Mouse (Mus musculus) brain, embryonic 14.5 days (tissue): ENCODE results near the gene Dynll2. TPM values are rescaled to one million over a fixed set of nuclear protein-coding genes. Genes with fewer than 3 reads are reported as not detected.
"Not testable (repeated sequence)": the region's sequence is repeated elsewhere in the genome, so short reads cannot be mapped to it uniquely, and the experiment has no call there.

Source experiments
- DNase-seq: peaks from one replicate; pipeline ENCODE4 v3.0.0-alpha.2; 2011; ENCODE audit warnings: low read depth
- CTCF ChIP-seq: fragments of 200-500 bp; IDR thresholded peaks from 2 replicates; pipeline ENCODE4 v1.5.1; 2012; ENCODE audit warnings: inconsistent platforms, mild to moderate bottlenecking, moderate library complexity, borderline replicate concordance; ENCODE audit not compliant: insufficient read depth, insufficient read length; ENCODE audit errors: extremely low read depth
- POLR2A ChIP-seq: fragments of 200-500 bp; IDR thresholded peaks from 2 replicates; pipeline ENCODE4 v1.6.1; 2012; ENCODE audit warnings: mild to moderate bottlenecking, inconsistent platforms, borderline replicate concordance; ENCODE audit not compliant: poor library complexity, insufficient read depth, insufficient read length, severe bottlenecking; ENCODE audit errors: extremely low read depth
- polyA plus RNA-seq: library from polyadenylated mRNA; depleted of rRNA; stranded (reverse); fragments of >200 nt; gene quantifications from 2 replicates; pipeline ENCODE4 v1.2.3, GENCODE M21; 2012

Dynll2 gene
- polyA plus RNA-seq, 1 experiment: 321 TPM

DNA sequence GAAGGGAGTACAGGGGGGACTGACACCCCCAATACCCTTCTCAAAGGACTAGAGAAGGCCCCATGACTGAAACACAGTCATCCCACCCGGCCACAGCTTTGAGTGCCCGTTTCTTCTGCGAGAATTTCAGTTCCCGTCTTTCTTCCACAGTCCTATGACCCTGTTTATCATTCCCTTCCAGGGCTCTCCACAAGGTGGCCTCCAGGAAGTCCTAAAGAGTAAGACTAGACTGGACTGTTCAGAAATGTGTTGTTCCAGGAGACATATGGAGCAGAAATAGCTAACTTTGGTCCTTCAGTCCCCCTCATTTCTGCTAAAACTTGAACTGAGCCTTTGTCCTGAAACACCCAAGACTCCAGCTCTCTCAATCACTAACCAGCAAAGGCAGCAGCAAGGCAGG lies 8.4 kb downstream of the Dynll2 start:
- no peak for DNase-seq
- TF ChIP-seq CTCF: peak; percentile 14; the same call in 1 of the 2 replicates
- TF ChIP-seq POLR2A: no peak

DNA sequence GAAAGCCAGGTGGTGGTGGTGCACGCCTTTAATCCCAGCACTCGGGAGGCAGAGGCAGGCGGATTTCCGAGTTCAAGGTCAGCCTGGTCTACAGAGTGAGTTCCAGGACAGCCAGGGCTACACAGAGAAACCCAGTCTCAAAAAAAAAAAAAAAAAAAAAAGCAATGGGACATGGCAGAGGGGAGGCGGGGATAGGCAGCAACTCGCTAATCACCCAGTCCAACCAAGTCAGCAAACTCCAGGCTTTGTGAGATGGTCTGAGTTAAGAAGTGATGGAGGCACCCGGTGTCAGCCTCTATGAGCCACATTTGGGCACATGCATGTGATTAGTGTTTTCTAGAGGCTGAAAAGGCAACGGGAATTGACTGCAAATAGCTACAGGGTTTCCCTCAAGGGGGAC lies 10.3 kb downstream of the Dynll2 start:
- not testable (repeated sequence) for DNase-seq

DNA sequence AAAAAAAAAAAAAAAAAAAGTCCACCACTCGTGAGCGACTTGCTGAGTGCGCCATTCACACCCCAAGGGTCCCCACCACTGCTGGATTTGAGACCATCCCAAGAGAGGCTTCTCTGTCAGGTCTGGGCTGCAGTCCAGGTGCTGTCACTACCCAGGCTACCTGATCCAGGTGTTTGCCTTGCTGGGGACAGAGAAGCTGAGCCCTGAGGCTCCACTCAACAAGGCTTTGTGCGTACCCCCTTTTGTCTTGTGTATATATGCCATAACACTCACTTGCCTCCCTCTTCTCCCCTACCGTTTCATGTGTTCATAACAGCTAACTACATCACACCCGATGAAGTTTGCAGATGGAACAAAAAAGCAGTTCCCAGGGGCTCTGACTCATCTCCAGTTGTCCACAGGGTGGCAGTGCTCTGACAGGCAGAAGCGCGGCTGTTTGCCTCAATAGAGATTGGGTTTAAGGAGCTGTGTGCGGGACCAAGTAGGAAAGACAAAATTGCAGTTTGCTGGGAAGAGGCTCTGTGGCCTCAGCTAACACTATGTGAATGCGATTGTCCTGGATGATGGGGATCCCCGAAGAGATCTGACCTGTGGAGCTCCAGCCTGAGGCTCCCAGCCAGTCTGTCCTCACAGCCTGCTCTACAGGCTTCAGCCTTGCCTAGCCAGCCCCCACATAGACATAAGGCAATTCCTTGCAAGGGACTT lies 12.7 kb downstream of the Dynll2 start:
- TF ChIP-seq CTCF (peak; percentile 84), POLR2A (no peak)
- peak; percentile 91 for DNase-seq

DNA sequence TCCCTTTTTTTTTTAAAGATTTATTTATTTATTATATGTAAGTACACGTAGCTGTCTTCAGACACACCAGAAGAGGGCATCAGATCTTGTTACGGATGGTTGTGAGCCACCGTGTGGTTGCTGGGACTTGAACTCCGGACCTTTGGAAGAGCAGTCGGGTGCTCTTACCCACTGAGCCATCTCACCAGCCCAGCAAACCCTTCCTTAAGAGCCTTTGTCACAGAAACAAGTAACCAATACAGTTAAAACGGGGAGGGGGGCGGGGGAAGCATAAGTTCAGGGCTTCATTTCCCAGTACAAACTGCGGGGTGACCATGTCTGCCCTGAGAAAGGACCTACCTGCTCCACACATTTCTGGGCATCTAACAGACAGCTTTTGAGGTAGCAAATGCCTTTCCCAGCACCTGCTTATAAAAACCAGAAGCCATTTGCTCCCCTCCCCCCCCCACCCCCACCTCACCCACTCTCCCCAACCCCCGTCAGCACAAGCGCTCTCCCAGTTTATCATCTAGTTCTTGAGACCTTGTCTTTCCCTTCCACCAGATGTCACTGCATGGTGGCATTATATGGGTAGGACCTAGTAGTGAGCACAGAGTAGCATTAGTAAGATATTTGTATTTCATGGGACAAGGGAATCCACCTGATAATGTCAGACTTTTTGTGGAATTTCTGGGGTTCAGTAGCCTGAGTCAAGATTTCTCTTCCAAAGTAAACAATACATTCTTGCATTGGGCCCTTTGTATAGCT lies 13.6 kb downstream of the Dynll2 start:
- DNase-seq: peak; percentile 50

DNA sequence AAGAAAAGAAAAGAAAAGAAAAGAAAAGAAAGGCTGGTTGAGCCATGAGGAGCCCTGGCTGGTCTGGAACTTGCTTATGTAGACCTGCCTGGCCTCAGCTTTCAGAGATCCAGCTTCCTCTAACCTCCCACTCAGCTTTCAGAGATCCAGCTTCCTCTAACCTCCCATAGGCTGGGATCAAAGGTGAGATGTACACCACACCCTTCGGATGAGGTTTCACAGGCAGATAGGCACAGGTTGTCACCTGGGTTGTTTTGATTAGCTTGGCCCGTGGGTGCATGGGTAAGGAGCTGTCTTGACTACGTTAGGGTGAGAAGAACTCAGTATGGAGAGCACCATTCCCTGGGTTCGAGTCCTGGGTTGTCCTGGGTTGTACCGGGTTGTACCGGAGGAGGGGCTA lies 14.5 kb downstream of the Dynll2 start:
- TF ChIP-seq CTCF (no peak), POLR2A (no peak)
- no peak for DNase-seq

More for the DNA sequence above, 13.6 kb downstream of the Dynll2 start:
- peak; percentile 17; the same call in 1 of the 2 replicates for TF ChIP-seq CTCF
- TF ChIP-seq POLR2A: no peak

DNA sequence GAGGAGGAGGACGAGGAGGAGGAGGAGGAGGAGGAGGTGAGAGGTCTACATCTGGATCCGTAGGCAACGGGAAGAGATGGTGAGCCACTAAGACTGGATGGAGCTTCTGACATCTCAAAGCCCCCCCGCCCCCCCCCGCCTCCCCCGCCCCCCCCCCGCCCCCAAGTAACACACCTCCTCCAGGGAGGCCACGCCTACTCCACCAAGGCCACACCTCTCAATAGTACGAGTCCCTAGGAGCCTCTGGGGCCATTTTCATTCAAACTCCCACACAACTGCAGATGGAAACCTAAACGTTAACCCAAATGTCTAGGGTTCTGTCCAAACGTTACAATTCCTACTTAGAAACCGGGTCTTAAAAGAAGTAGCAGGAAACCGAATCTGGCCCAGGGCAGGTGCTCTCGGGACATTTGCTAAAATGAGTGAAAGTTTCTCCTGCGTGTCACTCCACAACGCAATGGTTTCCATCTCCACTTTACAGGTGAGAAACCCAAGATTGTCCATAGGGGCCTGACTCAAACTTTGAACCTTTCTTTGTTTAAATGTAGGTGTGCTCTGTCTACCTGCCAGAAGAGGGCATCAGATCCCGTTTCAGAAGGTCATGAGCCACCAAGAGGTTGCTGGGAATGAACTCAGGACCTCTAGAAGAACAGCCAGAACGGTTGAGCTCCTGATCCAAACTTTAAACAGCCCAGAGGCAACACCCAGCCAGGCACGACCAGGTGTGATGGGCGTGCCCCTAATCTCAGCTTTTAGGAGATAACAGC lies 18.8 kb downstream of the Dynll2 start:
- TF ChIP-seq CTCF: peak; percentile 9; the same call in 1 of the 2 replicates
- TF ChIP-seq POLR2A: no peak
- no peak for DNase-seq

DNA sequence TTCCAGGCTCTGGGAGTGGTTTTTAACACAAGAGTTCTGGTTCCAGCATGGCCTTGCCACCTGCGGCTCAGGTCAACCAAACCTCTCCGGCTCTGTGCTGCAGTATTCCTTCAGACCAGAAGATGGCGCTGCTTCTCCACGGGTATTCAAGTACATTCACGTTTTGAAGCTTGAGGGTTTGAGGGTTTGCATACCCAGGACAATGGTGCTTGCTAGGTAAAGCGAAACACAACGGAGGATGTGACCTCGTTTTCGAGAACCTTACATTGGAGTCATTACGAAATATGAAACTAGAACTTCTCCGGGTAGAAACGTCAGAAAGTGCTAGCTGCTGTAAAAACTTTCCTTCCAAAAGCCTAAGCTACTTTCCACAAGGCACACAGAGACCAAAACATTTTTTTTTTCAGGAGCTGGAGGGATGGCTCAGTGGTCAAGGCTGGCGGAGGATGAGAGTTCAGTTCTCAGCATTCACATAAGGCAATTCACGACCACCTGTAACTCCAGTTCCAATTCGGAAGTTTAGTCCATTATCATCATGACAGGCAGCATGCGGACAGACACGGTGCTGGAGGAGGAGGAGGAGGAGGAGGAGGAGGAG lies 19.5 kb downstream of the Dynll2 start:
- TF ChIP-seq POLR2A (no peak), CTCF (peak; percentile 96)
- DNase-seq: peak; percentile 90

DNA sequence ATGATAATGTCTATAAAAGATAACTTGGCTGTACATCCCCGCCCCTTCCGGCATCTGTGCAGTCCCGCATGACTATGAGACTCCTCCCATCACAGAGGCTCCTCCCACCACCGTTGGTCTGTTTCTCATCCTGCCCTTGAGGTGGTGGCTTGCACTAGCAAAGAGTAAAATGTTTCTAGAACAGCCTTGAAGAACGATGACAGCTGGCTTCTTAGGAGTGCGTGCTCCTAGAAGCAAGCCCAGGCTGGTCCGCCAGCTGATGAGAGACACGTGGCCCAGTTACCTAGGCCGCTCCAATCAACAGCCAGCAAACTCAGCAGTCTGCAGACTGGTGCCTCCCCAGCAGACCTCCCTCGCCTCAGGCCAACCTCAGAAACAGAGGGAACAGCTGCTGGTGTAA lies 21.1 kb downstream of the Dynll2 start:
- peak; percentile 51 for DNase-seq
- TF ChIP-seq POLR2A (no peak), CTCF (no peak)

DNA sequence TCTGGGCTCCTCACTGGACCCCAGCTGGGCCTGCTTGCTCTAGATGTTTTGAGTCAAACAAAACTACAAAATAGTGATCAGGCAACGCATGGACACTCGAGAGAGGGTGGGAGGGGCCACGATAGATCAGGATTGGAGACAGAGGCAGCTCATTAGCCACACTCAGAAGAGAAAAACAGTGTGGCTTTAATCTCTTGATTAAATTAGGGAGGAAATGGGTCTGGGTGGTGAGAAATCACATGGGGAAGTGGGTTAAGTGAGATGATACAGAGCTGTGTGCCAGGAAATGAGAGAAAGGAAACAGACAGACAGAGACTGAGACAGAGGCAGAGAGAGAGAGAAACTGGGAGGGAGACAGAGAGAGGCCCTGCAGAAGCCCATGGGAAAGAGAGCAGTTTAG lies 22.0 kb downstream of the Dynll2 start:
- DNase-seq: no peak
- TF ChIP-seq POLR2A (no peak), CTCF (no peak)

DNA sequence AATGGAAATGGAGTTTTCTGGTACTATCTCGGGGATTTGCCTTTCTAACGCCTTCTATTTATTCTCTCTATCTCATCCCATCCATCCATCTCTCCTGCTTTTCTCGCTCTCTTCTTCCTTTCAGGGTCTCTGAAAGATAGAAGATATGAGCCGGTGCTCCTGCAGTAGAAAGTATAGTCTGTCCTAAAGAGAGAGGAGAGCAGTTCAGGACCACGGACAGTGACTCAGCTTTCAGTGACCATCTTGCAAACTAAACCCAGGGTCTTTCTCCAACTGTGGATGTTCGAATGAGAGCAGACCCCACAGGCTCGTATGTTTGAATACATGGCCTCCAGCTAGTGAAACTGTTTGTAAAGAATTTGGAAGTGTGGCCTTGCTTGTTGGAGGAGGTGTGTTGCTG lies 30.3 kb downstream of the Dynll2 start:
- DNase-seq: peak; percentile 20
- no peak for TF ChIP-seq POLR2A
- no peak for TF ChIP-seq CTCF

DNA sequence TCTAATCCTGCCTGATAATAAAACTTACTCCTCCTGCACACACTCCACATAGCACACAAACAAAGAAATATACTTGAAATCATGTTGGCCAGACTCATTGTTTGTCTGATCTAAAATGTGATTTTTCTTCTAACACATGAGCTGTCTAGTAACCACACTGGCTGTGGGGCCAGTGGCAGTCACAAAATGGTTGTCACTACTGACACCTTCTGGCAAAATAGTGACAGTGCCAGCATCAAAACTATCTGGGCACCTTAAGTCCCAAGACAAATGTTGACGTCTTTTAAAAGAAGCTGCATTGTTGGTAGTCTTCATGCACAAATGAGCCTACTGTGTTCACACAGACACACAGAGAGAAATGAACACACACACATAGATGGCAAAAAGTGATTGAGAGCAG lies 32.2 kb downstream of the Dynll2 start:
- peak; percentile 80 for DNase-seq
- TF ChIP-seq CTCF: peak; percentile 59; the same call in 1 of the 2 replicates
- TF ChIP-seq POLR2A: no peak
